Mouse (Mus musculus) spleen, adult 2 months (tissue): ENCODE results near the gene Gtsf1l. TPM values are rescaled to one million over a fixed set of nuclear protein-coding genes. Genes with fewer than 3 reads are reported as not detected.

ENCODE experiments used
- DNase-seq, 2 experiments: peaks; one replicate each; pipeline versions ENCODE4 v3.0.0 to v3.0.0-alpha.2; 2012 to 2021; ENCODE audit warnings: low spot score in 2 of 2, low read depth in 1 of 2
- H3K27ac ChIP-seq: fragments of 200-500 bp; 2 replicates; pipeline ENCODE4 v1.5.1; 2012; ENCODE audit warnings: low read length, inconsistent platforms; ENCODE audit not compliant: insufficient read depth
- H3K27me3 ChIP-seq: fragments of 200-500 bp; 2 replicates; pipeline ENCODE4 v1.6.1; 2012; ENCODE audit warnings: mild to moderate bottlenecking, moderate library complexity, low read length, inconsistent platforms; ENCODE audit not compliant: control insufficient read depth, insufficient read depth
- H3K36me3 ChIP-seq: fragments of 200-500 bp; 2 replicates; pipeline ENCODE4 v1.6.1; 2012; ENCODE audit warnings: mild to moderate bottlenecking, low read length, inconsistent platforms; ENCODE audit not compliant: control insufficient read depth, insufficient read depth
- H3K4me1 ChIP-seq: fragments of 200-500 bp; 2 replicates; pipeline ENCODE4 v1.6.1; 2011; ENCODE audit warnings: inconsistent platforms; ENCODE audit not compliant: control insufficient read depth, insufficient read depth, insufficient read length
- H3K4me3 ChIP-seq: fragments of 200-500 bp; 2 replicates; pipeline ENCODE4 v1.5.1; 2011; ENCODE audit warnings: mild to moderate bottlenecking, inconsistent platforms; ENCODE audit not compliant: insufficient read depth, insufficient read length; ENCODE audit errors: extremely low read depth
- CTCF ChIP-seq: fragments of 200-500 bp; IDR thresholded peaks from 2 replicates; pipeline ENCODE4 v1.5.1; 2011; ENCODE audit warnings: mild to moderate bottlenecking, inconsistent platforms; ENCODE audit not compliant: insufficient read depth, insufficient read length, insufficient replicate concordance; ENCODE audit errors: extremely low read depth
- POLR2A ChIP-seq: fragments of 200-500 bp; IDR thresholded peaks from 2 replicates; pipeline ENCODE4 v1.6.1; 2011; ENCODE audit warnings: low read depth, low read length, inconsistent platforms
- WGBS: fragments of 180-500 bp; shearing (Covaris S2); methylation state at CpG from one replicate; pipeline ENCODE4 v1.1.7; 2018; 5-methylcytosine and 5-hydroxymethylcytosine counted together
- polyA plus RNA-seq: library from polyadenylated mRNA; depleted of rRNA; stranded (reverse); fragments of >200 nt; gene quantifications from 2 replicates; pipeline ENCODE4 v1.2.3, GENCODE M21; 2012

Gene Gtsf1l
- polyA plus RNA-seq, 1 experiment = not detected

- 78% methylated on average over 5 of the region's 5 CpGs for WGBS
- no peaks in the 10 kb centered on the region for H3K36me3 ChIP-seq
- H3K27ac ChIP-seq = no peak overlapping the region
- TF ChIP-seq CTCF (peak; percentile 30; the same call in 1 of the 2 replicates), POLR2A (no peak)
- no peaks in the 10 kb centered on the region for H3K4me1 ChIP-seq
- H3K27me3 ChIP-seq = no peaks in the 10 kb centered on the region
- H3K4me3 ChIP-seq = no peak overlapping the region
- no peak for DNase-seq
Observed at GRCm38 (mm10) chr2:163089475-163090123, 1.9 kb upstream of the Gtsf1l start.

DNA sequence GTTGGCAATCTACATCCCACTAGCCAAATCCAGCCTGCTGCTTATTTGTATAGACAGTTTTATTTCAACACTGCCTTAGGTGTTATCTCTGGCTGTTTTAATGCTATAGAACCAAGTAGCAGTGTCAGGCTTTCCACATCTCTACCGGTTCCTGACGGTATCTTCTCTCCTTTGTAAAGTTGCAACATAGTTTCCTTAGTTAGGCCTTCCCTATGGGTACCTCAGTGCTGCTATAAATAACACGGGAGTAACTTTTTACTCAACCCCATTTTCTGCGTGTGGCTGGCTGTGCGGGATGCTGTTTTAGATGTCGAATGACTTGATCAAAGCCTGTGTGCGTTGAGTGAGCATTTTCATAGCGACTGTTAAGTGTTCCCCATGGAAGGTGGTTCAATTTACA, 1.1 kb downstream of the Gtsf1l start:
- Histone ChIP-seq H3K4me3 (no peak overlapping the region), H3K4me1 (no peaks in the 10 kb centered on the region), H3K36me3 (no peaks in the 10 kb centered on the region), H3K27me3 (no peaks in the 10 kb centered on the region), H3K27ac (no peak overlapping the region)
- 67% methylated on average over 8 of the region's 8 CpGs for WGBS
- DNase-seq = no peak
- TF ChIP-seq POLR2A (no peak), CTCF (no peak)

- H3K4me1 ChIP-seq = no peaks in the 10 kb centered on the region
- WGBS = 89% methylated on average over 6 of the region's 6 CpGs
Observed at GRCm38 (mm10) chr2:163085047-163085446, 2.6 kb downstream of the Gtsf1l start.

GRCm38 (mm10) chr2:163084519-163084918, 3.1 kb downstream of the Gtsf1l start:
- H3K4me1 ChIP-seq = no peaks in the 10 kb centered on the region
- no peak overlapping the region for H3K27ac ChIP-seq
- TF ChIP-seq CTCF (no peak), POLR2A (no peak)
- H3K27me3 ChIP-seq = no peaks in the 10 kb centered on the region
- 83% methylated on average over 3 of the region's 3 CpGs for WGBS
- no peaks in the 10 kb centered on the region for H3K36me3 ChIP-seq
- DNase-seq = no peak
- no peak overlapping the region for H3K4me3 ChIP-seq

More at GRCm38 (mm10) chr2:163085047-163085446, 2.6 kb downstream of the Gtsf1l start:
- Histone ChIP-seq H3K27ac (no peak overlapping the region), H3K27me3 (no peaks in the 10 kb centered on the region), H3K36me3 (no peaks in the 10 kb centered on the region), H3K4me3 (no peak overlapping the region)
- DNase-seq = no peak
- TF ChIP-seq CTCF (no peak), POLR2A (no peak)

- no peak for TF ChIP-seq CTCF
- no peak for TF ChIP-seq POLR2A
Observed at GRCm38 (mm10) chr2:163082591-163082990, 5.1 kb downstream of the Gtsf1l start.

GRCm38 (mm10) chr2:163079041-163079440, 8.6 kb downstream of the Gtsf1l start:
- 97% methylated on average over 4 of the region's 4 CpGs for WGBS
- DNase-seq = no peak
- Histone ChIP-seq H3K27ac (no peak overlapping the region), H3K4me1 (no peaks in the 10 kb centered on the region), H3K27me3 (no peaks in the 10 kb centered on the region), H3K4me3 (no peak overlapping the region), H3K36me3 (no peaks in the 10 kb centered on the region)
- no peak for TF ChIP-seq CTCF
- TF ChIP-seq POLR2A = no peak

More at GRCm38 (mm10) chr2:163082591-163082990, 5.1 kb downstream of the Gtsf1l start:
- Histone ChIP-seq H3K27me3 (no peaks in the 10 kb centered on the region), H3K36me3 (no peaks in the 10 kb centered on the region), H3K4me1 (no peaks in the 10 kb centered on the region), H3K4me3 (no peak overlapping the region), H3K27ac (no peak overlapping the region)
- 42% methylated on average over 5 of the region's 5 CpGs for WGBS
- no peak for DNase-seq

DNA sequence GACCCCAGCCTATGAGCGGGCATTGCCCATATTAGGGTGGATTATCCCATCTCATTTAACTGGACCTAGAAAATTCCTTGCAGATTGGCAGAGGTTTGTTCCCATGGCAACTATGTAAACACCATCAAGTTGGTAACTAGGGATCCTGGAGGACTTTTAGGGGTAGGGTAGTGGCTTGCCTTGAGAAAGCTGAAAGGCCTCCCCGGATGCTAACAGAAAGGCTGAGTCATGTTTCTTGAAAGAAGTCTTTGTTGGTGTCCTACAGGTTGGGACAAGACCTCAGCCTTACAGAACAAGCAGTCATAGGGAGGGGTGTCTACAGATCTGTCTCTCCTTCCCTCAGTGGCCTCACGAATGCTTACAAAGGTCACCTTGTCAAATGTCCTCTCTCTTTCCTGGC, 12.4 kb downstream of the Gtsf1l start:
- Histone ChIP-seq H3K4me3 (no peak overlapping the region), H3K27ac (no peak overlapping the region), H3K27me3 (no peaks in the 10 kb centered on the region), H3K4me1 (no peaks in the 10 kb centered on the region), H3K36me3 (no peaks in the 10 kb centered on the region)
- TF ChIP-seq CTCF (no peak), POLR2A (no peak)
- no peak for DNase-seq
- 95% methylated on average over 3 of the region's 3 CpGs for WGBS
